Mouse (Mus musculus): Measurements from ENCODE around the gene Emcn. TPM values are rescaled to one million over a fixed set of nuclear protein-coding genes. Genes with fewer than 3 reads are reported as not detected.

The Emcn gene
- total RNA-seq, 2 experiments from 2014 or later: 56.2 to 56.3 TPM

DNA sequence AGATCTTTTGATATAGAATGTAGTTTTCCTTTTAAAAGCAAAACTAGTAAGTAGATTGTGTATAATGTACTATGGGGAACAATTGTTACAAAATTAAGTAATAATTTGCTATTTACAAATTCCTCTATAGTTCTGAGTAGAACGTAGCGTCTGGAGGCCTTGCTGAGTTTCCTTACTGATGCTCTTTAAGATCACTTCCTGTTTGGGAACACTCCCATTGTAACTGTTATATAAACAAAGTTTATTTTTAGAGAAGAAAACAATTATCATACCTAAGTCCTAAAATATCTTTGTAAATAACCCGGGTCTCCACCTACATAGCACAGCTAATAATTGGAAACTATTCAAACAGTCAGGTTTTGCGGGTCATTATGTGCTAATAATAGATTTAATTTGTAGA is 32.0 kb downstream of the Emcn start:
- intact Hi-C loops (cut with DNase I): no loop called here
- no peak for DNase-seq

DNA sequence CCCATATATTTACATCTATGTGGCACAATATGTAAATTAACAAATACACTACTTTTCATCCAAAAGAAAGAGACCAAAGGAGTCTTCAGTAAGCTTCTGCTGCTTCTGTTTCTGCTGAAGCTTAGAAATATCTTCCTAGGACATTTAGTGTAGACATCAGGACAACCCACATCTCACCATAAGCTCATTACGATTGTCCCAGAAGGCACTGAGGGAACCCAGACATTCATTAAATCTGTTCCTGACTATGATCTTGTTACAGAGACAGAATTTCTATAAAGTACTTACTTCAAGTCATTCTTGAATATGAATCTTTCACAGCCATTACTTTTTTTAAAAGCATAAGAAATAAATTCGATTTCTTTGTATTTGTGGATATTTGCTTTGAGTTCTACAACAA is 41.4 kb downstream of the Emcn start:
- no peak for DNase-seq
- intact Hi-C loops (cut with DNase I): no loop called here

DNA sequence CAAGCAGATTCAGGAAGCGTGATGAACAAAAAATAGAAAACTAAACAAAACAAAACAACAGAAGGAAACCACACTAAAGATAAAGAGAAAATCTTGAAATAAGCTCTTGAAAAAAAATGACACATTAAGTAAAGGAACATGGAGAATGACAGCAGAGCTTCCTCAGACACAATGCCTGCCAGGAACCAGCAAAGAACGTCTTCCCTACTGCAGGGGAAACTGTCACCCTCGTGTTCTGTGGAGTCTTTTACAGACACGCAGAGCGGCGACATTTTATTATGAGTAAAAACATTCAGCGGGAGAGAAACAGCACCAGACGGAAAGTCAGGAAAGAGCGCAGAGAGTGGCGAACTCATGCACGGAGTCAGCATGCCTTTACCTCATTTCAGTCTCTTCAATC is 54.7 kb downstream of the Emcn start:
- DNase-seq: no peak
- intact Hi-C loops (cut with DNase I): no loop called here

DNA sequence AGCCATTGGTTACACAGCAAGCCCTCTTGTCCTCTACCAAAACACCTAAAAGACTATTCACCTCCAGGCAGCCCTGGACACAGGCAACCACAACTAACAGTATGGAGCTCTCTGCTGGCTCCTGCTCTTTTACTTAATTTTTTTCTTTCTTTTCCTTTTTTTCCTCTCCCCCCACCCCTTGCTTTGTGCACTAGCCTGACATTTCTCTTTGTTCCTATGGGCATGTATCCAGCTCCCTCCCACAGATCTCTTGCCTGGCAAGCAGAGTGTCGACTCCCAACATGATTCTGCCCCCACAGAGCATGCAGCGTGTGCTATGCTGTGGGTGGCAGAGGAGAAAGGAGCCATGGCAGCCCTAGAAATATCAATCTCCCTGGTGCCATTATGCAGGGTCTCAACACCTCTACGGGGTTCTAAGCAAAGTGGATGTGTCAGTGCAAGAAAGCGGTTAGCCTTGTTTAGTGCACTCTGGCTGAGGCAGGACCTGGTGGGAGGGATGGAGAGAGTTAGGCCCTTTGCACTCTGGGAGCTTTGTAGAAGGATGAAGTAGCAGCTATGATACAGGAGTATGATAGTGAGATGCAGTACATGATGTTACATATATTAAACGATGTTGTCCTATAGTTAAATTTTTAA is 74.7 kb downstream of the Emcn start:
- no peak for DNase-seq
- intact Hi-C loops (cut with DNase I): loop anchor here (5.0 kb wide), 3 partner anchors 263 to 1528 kb away; no protein-coding TSS in a partner anchor

DNA sequence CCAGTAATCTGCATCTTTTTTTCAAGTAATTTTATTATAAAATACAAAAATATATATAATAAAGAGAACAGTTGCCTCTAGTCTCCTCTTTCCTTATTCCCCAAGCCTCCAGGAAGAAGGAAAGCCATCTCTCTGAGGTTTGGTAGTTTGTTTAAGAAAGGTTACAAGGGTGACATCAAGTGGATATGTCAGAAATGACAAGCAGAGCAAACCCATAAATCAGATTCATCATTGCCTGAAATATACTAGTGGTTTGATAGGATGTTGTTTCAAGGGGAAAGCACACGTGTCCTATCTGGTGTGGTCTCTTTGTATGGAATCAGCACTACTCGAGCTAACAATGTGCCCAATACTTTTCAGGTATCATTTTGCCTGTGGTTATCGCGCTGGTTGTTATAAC is 77.8 kb downstream of the Emcn start:
- peak in 1 of 2 experiments; percentile 11 for DNase-seq
- intact Hi-C loops (cut with DNase I): loop anchor here (5.0 kb wide), 3 partner anchors 266 to 1531 kb away; no protein-coding TSS in a partner anchor

DNA sequence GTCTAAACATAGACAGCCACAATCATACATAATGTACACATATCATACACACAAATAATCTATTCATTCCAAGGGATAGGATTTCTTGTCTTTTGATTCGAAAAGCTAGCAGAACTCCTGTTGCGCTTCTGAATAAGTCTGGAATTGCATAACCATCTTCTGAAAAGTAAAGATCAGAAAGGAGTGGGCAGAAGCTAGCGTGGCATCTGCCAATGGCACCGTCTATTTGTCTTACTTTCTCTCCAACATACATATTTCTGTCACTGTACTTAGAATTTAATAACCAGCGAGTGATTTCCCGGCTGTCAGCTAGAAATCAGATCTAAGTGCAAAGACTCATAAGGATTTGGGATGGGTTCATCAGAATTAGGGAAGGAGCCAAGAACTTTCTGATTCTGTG is 88.6 kb downstream of the Emcn start:
- intact Hi-C loops (cut with DNase I): no loop called here
- DNase-seq: no peak

DNA sequence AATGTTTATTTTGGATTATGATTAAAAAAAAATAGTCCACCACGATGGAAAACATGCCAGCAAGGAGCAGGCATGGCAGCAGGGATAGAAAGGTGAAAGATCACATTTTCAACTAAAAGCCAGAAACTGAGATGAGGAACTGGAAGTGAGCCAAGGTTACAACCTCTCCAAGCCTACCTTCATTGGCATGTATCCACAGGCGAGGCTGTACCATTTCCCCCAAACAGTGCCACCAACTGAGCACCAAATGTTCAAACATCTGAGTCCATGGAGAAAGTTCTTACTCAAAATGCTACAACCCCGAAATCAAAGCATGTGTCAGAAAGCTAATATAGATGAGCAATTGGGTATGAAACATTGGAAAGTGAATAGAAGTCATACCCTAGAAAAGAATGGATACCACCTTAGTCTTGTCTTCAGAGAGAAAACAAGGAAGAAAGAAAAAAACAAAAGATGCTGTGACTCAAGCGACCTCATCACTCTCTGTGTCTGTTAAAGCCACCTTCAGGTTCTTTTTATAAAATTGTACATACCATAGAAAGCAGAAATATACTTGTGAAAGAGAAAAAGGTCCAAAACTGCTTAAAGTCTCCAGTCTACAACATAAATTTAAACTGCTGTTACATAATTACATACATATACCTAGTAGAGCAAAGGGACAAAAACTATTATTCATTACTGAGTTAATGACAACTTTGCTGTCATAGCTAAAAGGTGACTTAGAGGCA is 124.2 kb downstream of the Emcn start:
- no peak for DNase-seq
- intact Hi-C loops (cut with DNase I): no loop called here

DNA sequence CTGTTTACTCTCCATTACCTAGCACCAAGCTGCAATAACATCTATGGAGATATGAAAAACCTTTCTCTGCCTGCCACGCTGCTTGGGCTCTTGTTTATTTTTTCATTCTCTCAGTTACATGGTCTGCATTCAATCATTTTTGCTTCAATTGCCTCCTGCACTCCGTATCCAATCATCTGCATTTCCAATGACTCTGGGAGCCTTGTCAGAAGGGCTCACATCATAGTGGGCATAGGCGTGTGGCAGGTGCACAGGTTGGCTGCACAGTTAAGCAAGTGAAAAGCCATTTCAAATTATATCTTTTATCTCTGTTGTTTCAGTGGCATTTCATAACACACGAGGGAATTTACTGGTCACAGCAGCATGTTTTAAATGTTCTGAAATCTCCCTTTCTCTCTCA is 125.1 kb downstream of the Emcn start:
- intact Hi-C loops (cut with DNase I): no loop called here
- no peak for DNase-seq

DNA sequence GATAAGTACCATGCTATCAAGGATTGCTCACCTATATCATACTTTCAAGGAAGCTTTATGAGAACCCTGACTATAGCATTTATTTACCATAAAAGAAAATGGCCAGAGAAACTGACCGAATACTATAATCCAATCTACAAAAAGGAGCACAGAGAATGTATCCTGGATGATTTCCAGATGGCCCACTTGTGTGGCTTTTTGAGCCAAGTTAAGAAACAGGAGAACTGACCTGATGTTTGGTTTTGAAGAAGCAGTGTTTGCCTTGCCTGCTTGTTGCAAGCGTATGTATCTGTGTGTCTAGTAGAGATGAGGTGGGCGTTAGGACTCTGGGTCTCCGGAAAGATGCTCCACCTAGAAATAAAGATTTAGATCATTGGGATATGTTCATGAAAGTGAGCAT is 125.9 kb downstream of the Emcn start:
- no peak for DNase-seq
- intact Hi-C loops (cut with DNase I): no loop called here

DNA sequence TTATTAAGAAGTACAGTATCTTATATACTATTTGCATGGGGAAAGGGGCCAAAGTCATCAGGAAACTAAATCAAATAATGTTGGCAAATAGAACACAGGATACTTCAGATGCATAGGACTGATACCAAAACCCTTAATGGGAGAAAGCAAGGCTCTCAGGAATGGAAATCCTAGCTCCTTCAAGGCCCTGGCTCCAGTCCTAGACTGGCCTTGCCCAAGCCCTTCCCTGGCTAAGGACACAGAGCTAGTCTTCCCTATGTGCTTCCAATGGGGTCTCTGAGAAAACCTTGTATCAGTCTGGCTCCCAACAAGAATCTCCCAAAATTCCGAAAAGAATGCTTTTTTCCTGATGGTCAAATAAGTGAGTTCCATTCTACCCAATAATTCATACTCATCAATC is 126.5 kb downstream of the Emcn start:
- no peak for DNase-seq
- intact Hi-C loops (cut with DNase I): no loop called here

DNA sequence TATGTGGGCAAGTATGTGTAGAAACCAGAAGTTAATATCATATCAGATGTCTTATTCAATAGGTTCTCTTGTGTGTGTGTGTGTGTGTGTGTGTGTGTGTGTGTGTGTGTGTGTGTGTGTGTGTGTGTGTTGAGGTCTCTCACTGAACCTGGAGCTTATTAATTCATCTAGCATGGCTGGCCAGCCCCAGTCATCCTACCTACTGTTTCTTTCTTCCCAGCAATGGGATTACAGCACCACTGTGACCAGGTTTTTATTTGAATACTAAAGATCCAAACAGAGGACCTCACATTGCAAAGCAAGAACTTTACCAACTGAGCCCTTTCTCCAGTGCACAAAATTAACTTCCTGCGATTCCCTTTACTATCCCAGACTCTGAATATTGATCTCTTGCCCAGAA is 131.3 kb downstream of the Emcn start:
- no peak for DNase-seq
- intact Hi-C loops (cut with DNase I): no loop called here

DNA sequence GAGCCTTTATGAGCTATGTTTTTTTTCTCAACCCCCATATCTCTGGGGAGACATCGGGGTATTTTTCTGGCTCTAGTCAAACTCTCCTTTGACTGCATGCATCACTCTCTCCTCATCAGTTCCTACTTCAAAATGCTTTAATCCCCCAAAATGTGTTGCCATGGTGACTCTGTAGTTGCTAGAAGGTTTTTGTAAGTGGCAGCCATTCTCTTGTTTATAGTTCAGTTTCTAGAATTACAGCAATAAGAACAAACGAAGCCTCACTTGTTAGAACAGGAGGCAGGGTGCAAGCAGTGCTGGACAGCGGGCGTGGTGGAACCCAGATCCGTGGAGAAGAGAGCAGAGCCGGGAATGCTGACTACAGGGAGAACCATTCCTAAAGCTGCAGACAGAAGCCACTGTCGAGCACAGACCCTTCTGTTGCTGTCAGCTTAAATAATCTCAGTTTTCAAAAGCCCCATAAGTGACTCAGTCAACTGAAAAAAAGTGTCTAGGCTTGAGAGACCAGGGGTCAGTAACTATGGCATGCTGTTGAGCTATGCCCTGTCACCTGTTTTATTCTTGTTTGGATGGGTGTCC is 139.0 kb downstream of the Emcn start:
- intact Hi-C loops (cut with DNase I): no loop called here
- no peak for DNase-seq

DNA sequence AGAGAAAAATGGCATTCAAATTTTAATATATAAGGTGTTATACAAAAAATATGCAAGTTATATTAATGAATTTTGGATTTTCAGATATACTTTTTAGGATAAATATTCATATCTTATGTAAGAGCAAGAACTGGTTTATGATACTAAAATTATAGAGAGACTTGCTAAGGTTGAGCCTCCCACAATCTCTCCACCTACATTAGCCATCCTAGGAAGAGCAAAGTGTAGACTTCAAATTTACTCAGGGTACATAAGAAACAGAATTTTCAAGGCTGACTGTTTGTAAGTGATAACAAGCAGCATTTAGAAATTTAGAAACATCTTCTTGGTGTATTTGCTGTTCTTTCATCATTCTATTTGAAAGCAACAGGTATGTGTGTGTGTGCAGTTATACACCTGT is 140.3 kb downstream of the Emcn start:
- intact Hi-C loops (cut with DNase I): no loop called here
- DNase-seq: no peak

Data from heart, postnatal 14 days (tissue).